Mouse (Mus musculus) retina, adult 2 months (tissue): ENCODE measurements around the gene Gm49380.
A peak's percentile ranks its signal among the peaks of the same experiment; 100 is the strongest.
"Not testable (repeated sequence)": the region's sequence is repeated elsewhere in the genome, so short reads cannot be mapped to it uniquely, and the experiment has no call there.

Source experiments
- DNase-seq: peaks from one replicate; pipeline ENCODE4 v3.0.0-alpha.2; 2012; ENCODE audit warnings: low read depth, low spot score

Gene Gm49380

DNA sequence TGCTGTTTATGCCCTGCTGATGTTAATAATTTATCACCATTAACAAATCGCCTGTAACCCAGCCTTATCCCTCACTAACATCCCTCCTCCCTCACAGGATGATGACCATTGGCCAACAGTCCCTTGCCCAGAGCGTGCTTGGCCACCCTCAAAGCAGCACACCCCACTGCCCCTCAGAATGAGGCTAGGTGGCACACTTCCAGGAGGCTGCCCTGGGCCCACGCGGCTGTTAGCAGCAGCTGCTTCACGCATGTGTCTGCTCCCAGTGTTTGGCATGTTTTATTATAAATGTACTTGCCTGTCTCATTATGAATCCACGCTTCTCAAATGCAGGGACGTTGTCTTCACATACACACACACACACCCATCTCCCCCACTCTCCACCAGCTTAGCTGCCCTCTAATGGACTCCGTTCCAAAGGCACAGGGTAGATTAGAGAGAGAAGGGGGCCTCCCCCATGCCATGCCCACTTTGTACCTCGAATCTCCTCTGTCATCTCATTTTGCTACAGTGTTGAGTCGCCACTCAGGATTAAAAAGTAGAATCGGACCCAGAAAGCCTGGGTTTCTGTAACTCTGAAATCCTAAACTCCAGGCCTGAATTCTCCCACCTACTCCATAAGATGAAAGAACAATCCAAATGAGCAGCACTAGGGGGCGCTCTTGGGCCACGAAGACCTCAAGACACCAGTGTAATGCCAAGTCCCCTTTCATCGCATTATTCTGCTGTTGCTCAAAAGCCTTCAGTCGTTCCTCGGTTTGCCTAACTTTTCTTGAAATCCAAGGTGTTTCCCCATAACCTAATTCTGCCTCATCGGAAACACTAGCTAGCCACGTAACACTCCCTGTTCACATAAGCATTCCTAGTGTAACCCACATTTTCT lies 12.5 kb upstream of the Gm49380 start:
- DNase-seq, result peak; percentile 69

DNA sequence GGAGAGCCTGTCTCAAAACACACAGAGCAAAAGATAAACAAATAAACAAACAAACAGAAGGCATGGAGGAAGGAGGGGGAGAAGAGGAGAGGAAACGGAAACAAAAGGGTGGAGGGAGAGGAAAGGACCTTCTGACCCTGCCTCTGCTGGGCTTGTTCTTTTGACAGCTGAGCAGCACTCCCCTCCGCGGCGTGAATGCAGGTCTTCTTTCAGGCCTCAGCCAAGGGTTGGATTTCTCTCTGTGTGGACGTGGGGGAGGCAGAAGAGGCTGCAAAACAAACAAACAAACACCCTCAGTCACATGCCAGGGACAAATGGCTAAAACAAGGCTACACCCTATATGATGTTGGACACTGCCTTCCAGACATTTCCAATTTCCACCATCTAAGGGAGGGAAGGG lies 11.7 kb upstream of the Gm49380 start:
- no peak for DNase-seq

DNA sequence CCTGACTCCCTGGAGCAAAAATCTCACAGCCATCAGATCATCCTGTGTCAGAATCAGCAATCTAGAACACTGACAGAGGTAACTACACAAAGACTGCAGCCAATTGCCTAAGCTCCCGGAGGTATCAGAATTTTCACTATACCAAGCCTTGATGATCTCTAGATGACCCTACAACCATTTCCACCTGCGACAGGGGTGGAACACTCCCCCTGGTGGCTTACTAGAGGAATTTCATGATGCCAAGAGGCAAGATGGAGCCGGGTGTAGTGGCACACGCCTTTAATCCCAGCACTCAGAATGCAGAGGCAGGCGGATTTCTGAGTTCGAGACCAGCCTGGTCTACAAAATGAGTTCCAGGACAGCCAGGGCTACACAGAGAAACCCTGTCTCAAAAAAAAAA lies 11.0 kb upstream of the Gm49380 start:
- no peak for DNase-seq

DNA sequence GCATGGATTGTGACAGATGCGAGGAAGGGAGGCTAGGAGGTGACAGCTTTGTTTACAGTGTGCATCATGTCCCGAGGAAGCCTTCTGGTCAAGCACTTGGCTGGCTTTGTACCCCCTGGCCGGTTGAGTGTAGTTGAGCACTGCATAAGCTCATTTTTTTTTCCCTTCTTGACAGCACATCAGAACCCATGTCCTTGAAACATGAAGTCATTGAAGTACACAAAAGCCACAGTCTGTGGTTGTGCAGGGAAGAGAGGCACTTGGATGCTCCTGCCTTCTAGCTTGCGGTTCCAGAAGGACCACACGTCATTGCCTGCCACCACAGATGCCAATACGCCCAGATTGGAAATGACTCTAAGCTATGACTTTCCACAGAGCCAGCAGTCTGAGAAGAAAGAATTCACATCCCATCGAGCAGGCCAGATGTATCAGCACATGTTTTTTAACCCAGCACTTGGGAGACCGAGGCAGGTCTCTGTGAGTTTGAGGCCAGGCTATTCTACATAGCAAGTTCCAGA lies 6.7 kb upstream of the Gm49380 start:
- DNase-seq, result no peak

DNA sequence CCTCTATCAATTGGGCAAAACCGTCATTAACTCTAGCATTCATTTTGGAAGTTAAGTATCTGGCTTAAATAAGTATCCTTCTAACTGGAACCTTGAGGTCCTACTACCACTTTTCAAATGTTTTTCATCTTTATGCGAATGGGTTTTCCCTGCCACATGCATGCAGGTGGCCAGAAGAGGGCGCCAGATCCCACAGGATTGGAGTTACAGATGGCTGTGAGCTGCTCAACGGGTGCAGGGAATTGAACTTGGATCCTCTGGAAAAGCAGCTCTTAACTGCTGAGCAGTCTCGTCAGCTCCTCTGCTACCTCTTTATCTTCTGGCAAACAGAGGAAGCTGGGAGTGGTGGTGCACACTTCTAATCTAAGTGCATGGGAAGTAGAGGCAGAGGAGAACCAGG lies 5.7 kb upstream of the Gm49380 start:
- no peak for DNase-seq

DNA sequence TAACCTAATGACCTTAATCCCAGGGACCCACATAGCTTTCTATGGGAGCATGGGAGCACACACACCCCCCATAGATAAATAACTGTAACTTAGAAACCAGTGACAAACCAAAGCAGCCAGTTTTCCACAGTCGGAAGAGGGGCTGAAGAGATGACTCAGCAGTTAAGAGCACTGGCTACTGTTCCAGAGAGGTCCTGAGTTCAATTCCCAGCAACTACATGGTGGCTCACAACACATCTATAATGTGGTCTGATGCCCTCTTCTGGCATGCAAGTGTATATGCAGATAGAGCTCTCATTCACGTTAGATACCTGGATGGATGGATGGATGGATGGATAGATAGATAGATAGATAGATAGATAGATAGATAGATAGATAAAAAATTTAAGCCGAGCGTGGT lies 2.9 kb upstream of the Gm49380 start:
- no peak for DNase-seq

DNA sequence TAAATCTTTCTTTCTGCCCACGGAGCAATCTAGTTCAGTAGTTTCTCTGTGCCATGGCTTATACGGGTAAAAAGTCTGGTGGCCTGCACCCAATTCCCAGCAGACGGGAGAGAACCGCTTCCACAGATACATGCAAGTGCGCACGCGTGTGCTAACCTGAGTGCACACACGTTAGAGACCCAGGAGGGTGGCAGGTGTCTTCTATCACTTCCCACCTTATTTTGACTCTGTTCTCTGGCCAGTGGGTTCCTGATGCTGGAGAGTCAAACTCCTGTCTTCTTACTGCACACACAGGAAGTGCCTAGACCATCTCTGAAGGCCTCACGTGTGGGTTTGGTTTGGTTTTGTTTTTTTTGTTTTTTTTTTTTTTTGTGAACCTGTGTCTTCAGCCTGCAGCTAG lies 2.3 kb upstream of the Gm49380 start:
- DNase-seq, result no peak

DNA sequence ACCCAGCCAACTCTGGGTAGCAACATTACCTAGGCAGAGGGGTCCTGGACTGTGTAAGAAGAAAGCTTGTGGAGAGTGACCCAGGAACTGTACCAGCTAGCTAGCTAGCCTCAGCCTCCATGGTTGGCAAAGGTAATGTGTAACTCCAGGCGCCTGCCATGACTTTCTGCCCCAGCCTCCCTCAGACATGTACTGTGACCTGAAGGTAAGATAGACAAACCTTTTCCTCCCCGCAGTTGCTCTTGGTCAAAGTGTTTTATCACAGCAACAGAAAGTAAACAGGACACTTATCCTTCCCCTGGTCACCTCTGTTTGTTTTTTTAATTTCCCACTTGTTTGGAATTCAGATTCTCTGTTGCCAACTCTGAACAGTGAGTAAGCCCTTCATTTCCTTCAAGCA lies 1.2 kb upstream of the Gm49380 start:
- DNase-seq, result no peak

DNA sequence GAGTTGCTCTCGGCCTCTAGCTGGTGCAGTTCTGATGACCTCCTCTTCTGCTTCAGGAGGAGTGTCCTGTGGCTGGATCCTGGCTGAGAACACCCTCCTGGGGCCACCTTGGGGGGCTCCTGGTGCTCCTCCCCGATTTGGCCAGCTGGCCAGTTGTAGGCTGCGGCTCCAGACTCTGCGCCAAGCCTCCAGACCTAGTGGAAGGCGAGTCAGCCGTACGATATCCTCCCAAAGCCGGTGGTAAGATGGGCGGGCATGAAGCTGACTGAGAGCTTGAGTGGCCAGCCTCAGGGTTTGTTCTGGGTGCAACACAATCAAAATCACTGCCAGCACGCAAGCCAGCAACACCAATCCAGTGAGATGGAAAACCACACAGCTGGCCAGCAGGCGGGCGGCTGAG lies 1.4 kb downstream of the Gm49380 start:
- not testable (repeated sequence) for DNase-seq

DNA sequence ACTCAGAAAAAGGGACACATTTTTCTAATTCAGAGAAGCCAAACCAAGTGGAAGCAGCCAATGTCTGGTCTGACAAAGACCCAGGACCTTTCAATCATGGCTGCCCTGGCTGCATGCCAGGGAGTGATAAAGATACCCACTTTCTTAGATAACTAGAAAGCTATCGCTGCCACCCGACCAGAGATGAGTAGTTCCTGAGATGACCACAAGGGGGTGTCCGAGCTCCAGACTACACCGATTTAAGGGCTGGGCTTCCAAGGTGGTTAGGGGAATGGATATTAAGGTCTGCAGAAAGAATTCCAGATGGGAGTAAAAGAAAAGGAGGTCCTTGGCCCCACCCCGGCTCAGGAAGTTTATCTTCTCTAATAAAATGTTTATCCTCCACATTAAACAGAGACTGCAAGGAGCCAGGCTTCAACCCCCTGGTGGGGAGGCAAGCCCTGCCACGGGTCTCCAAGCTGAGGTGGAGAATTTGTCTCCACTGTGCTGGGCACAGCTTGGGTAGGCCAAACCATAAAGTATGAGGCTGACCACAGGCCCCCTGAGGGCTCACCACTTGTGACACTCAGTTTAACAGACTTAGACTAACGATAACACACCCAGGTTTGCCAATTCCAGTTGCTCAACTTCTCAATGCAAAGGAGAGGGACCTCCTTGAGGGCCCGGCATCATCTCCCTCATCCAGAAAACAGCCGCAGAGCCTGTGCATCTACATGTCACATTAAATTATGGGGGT lies 3.8 kb downstream of the Gm49380 start:
- DNase-seq, result no peak

DNA sequence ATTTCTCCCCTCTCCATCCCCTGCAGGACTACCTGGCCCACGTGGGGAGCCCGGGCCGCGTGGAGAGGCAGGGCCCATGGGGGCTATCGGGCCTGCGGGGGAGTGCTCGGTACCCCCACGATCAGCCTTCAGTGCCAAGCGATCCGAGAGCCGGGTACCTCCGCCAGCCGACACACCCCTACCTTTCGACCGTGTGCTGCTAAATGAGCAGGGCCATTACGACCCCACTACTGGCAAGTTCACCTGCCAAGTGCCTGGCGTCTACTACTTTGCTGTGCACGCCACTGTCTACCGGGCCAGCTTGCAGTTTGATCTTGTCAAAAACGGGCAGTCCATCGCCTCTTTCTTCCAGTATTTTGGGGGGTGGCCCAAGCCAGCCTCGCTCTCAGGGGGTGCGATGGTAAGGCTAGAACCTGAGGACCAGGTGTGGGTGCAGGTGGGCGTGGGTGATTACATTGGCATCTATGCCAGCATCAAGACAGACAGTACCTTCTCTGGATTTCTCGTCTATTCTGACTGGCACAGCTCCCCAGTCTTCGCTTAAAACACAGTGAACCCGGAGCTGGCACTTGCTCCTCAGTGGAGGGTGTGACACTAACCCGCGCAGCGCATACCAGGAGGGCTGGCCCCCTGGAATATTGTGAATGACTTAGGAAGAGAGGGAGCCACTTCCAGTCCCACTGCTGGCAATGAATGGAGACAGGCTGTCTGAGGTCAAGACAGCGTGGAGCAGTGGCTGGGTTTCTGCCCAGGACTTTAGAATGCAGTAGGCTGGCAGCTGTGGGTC lies 4.8 kb downstream of the Gm49380 start:
- DNase-seq, result no peak

DNA sequence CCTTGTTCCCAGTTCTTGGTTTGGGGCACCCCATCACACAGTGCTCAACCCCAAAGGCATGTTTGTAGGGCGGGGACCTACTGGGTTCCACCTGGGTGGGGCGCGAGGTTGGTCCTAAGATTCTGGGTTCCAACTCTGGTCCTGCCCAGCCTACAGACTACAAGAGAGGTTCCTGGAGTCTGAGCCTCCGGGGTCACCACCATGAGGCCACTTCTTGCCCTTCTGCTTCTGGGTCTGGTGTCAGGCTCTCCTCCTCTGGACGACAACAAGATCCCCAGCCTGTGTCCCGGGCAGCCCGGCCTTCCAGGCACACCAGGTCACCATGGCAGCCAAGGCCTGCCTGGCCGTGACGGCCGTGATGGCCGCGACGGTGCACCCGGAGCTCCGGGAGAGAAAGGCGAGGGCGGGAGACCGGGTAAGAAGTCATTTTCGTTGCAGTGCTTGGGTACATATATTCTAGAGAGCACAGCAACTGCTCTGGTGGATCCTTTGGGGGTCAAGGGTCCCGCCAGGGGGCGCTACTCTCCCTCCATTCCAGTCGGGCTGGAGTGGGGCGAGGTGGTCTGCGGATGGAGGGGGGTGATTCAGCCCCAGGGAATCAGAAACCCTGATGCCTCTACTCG lies 5.6 kb downstream of the Gm49380 start:
- DNase-seq, result no peak

DNA sequence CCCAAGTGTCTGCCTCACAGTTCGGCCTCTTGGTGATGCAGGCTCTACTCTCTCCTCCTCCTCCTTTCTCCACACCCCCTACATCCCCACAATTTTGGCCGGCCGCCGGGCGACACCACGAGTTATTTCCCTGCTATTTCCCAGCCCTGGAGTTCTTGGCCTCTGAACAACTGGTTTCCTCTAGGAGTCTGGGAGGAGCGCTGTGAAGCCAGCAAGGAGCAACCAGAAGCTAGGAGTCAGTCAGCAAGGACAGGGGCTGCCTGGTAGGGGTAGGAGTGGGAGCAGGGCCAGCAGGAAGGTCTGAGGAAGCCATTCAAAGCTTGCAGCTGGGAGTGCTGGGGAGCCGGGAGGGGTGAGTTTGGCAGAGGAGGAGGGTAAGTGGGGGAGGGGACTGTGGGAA lies 6.2 kb downstream of the Gm49380 start, which contains the start of gene C1qtnf5:
C1qtnf5 (plus strand) TSS at position 136 of the 400 bp plus-strand sequence.
- DNase-seq, result no peak

DNA sequence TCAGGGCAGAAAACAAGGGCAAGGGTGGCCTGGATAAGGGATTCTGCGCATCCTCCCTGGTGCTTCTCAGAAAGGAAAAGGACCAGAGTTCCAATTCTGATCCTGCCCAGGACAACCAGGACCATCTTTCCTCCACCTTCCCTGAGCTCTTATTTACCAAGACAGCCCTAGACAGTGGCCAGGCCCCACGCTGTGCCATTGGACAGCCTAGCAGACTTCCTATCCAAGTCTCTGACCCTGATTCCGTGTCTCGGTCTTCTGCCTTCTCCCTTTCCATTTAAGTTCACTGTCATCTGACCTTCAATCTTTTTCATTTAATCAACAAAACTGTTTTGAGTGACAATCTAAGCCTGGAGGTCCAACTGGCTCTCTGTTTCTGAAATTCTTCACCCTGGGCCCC lies 6.7 kb downstream of the Gm49380 start:
- DNase-seq, result no peak

DNA sequence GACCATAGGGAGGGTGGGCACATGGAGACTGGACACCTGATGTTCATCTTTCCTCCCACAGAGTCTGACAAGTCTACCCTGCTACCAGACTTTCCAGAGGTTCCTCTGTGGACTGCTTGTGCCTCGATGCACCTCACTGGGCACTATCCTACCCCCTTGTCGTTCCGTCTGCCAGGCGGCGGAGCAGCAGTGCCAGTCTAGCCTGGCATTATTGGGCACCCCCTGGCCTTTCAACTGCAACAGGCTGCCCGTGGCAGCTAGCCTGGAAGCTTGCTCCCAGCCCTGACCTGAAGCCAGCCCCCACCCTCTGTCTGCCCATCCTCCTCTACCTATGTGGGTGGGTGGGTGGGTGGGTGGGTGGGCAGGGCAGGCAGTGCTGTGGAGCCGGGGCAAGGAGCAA lies 7.1 kb downstream of the Gm49380 start:
- DNase-seq, result no peak

DNA sequence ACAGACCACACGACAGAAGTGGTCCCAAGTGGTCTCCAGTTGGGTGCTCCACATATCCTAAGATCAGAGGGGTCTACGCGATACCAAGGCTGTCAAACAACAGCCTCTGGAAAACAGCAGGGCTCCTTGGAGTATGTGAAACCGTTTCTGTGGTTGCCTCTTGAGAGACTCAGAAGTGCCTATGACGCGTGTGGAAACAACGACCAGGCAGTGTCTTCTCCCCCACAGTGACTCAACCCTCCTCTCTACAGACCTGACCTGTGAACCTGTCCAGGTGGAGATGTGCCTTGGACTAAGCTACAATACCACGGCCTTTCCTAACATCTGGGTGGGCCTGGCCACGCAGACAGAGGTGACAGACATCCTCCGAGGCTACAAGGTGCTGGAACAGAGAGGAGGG lies 7.5 kb downstream of the Gm49380 start:
- no peak for DNase-seq

DNA sequence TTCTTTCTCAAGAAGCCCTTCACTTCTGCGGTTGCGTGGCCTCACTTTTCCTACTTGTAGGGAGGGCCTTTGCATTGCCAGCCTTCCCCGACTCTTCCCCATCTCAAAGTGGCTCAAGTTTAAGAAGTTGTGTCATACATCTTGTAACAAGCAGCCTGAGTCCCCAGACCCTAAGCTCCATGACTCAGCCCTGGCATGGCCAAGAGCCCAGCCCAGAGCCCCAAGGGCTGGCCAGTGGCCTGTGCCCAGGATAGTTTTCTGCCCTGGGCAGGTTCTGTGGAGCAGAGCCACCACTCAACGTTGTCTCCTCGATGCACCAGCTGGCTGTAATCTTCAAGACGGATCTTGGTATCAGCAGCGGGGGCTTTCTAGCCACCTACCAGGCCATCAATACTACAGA lies 8.4 kb downstream of the Gm49380 start:
- no peak for DNase-seq

DNA sequence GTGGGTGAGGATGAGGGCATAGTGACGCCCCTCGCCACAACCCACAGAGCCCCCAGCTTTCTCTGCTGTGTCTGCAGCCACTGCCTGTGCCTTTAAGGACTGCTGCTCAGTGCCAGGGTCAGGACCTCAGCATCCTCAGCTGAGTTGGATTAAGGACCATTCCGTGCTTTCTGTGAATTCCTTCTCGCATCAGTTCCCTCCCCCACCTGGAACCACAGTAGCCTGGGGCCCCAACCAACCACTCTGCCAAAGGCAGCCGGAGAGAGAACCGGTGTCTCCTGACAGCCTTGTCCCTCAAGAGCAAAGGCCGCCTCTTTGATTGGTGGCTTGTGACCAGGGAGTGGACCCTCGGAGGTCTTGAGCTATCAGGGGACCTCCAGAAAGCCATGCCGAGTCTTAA lies 11.8 kb downstream of the Gm49380 start, which contains the start of gene Mfrp:
Mfrp (plus strand) TSS at position 240 of the 400 bp plus-strand sequence.
- no peak for DNase-seq

DNA sequence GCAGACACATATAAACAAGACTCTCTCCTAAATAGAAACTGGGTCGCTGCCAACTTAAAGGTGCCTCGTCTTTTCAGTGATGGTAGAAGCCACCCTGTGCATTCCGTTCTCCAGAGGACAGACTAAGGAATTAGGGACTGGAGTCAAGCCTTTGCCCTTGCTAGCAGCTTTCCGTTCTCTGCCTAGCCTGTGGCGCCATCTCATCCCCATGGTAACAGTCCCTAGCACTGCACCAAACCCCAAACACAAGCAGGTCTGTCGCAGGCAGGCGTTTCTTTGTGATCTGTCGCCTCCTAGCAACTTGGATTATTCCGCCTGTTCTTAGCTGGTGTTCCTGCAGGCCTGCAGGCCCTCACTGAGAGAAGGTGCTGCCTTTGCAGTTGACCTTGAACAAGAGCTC lies 16.8 kb downstream of the Gm49380 start:
- DNase-seq, result no peak

DNA sequence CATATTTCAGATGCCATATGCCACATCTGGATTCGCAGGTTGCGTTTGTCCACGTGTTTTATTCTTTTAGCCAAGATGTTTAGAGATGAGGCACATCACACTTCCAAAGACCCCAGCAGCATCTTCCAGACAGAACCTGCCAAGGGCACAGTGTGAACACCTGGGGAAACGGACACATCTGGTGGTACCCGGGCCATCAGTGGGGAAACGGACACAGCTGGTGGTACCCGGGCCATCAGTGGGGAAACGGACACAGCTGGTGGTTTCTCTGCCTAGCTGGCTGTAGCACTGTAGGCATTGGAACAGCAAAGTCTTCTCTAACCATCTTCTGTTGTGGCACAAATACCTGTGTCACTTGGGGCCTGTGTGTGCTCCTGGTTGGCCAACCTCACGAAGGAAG lies 17.5 kb downstream of the Gm49380 start:
- no peak for DNase-seq

DNA sequence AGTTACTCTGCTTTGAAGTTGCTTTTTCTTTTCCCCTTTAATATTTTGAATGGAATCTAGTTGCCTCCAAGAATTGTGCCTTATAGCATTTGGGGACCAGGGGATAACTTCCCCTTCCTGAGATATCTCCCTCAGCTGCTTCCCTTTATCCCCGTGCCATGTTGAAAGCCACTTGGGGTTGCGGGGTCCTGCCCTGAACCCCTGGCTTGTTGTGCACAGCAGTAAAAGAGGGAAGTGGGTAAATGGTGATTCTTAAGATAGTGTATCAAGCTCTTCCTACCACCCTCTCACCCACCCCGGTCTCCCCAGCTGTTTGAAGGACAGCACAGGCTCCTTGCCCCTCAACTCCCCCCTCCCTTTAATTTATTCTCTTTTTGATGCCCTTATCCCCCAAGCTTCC lies 18.6 kb downstream of the Gm49380 start:
- no peak for DNase-seq
